Mouse (Mus musculus): ENCODE data around the gene Krtap3-1. TPM values are rescaled to one million over a fixed set of nuclear protein-coding genes. Genes with fewer than 3 reads are reported as not detected.

Krtap3-1 gene
- polyA plus RNA-seq, 1 experiment = not detected

DNA sequence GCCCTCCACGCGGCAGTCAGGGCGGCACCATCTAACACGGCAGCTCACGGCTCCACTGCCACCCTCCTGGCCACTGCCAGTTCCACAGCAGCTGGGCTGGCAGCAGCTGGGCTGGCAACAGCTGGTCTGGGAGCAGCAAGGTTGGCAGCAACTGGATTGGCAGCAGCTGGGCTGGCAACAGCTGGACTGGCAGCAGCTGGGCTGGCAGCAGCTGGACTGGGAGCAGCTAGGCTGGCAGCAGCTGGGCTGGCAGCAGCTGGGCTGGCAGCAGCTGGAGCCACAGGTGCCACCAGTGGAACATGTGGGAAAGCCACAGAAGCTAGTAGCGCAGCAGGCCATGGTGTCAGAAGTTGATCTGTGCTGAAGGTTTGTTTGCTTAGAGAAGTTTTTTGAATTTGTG is 24.6 kb upstream of the Krtap3-1 start, which contains the start of gene Krtap1-3:
Krtap1-3 (minus strand) TSS at position 359 of the 400 bp plus-strand sequence.
- no peak within 1 kb of the TSS for H3K4me3 ChIP-seq (ENCODE audit: insufficient read depth, poor library complexity, severe bottlenecking)
- no peaks in the 10 kb centered on the region for H3K36me3 ChIP-seq (ENCODE audit: control insufficient read depth, insufficient read depth)
- H3ac ChIP-seq (ENCODE audit: control insufficient read depth, insufficient read length, low read depth) = no peak within 1 kb of the TSS
- H3K27me3 ChIP-seq (ENCODE audit: control insufficient read depth, insufficient read depth, insufficient read length) = no peaks in the 10 kb centered on the region
- TF ChIP-seq USF1 (IDR thresholded peaks at IDR 0.05; ENCODE audit: low read depth) (no peak), MAX (IDR thresholded peaks at IDR 0.05) (no peak), MYOD1 (IDR thresholded peaks at IDR 0.05; ENCODE audit: control insufficient read depth, insufficient read length, low read depth) (peak; percentile 96), FOSL1 (IDR thresholded peaks at IDR 0.05; ENCODE audit: insufficient read depth, low read length, poor library complexity, severe bottlenecking) (no peak), MYOG (IDR thresholded peaks at IDR 0.05; ENCODE audit: control insufficient read depth, extremely low read depth, insufficient read length) (no peak), CEBPB (IDR thresholded peaks at IDR 0.05; ENCODE audit: low read depth) (no peak)
- no peaks in the 10 kb centered on the region for H3K79me3 ChIP-seq (ENCODE audit: low read depth)
- H3K79me2 ChIP-seq (ENCODE audit: control insufficient read depth, insufficient read depth) = no peaks in the 10 kb centered on the region

DNA sequence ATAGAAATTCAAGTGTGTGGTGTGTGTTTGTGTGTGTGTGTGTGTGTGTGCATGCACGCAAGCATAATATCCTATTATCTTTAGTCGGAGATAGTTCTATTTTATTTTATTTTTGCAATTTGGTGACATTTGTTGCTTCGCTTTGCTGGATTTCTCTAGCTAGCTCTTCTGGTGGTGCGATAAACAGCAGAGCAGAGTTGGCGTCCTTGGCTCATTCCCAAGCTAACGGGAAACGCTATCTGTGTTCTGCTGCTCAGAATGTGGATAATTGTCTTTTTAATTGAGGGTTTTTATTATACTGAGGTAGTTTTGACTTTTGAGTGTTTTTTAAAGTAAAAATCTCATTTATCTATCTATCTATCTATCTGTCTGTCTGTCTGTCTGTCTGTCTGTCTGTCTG is 18.7 kb upstream of the Krtap3-1 start:
- H3K36me3 ChIP-seq (ENCODE audit: control insufficient read depth, insufficient read depth) = no peaks in the 10 kb centered on the region
- H3K27me3 ChIP-seq (ENCODE audit: control insufficient read depth, insufficient read depth, insufficient read length) = no peaks in the 10 kb centered on the region
- H3K4me3 ChIP-seq (ENCODE audit: insufficient read depth, poor library complexity, severe bottlenecking) = no peak overlapping the region
- H3ac ChIP-seq (ENCODE audit: control insufficient read depth, insufficient read length, low read depth) = no peak overlapping the region
- no peaks in the 10 kb centered on the region for H3K79me2 ChIP-seq (ENCODE audit: control insufficient read depth, insufficient read depth)
- TF ChIP-seq USF1 (IDR thresholded peaks at IDR 0.05; ENCODE audit: low read depth) (no peak), FOSL1 (IDR thresholded peaks at IDR 0.05; ENCODE audit: insufficient read depth, low read length, poor library complexity, severe bottlenecking) (no peak), CEBPB (IDR thresholded peaks at IDR 0.05; ENCODE audit: low read depth) (no peak), MYOD1 (IDR thresholded peaks at IDR 0.05; ENCODE audit: control insufficient read depth, insufficient read length, low read depth) (no peak), MAX (IDR thresholded peaks at IDR 0.05) (no peak), CTCF (IDR thresholded peaks at IDR 0.05; ENCODE audit: control insufficient read depth, insufficient read depth, insufficient read length) (no peak), MYOG (IDR thresholded peaks at IDR 0.05; ENCODE audit: control insufficient read depth, extremely low read depth, insufficient read length) (no peak)
- no peaks in the 10 kb centered on the region for H3K79me3 ChIP-seq (ENCODE audit: low read depth)

DNA sequence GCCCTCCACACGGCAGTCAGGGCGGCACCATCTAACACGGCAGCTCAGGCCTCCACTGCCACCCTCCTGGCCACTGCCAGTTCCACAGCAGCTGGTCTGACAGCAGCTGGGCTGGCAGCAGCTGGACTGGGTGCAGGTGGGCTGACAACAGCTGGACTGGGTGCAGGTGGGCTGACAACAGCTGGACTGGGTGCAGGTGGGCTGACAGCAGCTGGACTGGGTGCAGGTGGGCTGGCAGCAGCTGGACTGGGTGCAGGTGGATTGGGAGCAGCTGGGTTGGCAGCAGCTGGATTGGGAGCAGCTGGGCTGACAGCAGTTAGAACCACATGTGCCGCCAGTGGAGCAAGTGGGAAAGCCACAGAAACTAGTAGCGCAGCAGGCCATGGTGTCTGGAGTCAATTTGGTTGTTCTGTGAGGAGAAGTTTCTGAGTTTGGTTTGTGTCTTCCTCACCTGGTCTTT is 16.8 kb upstream of the Krtap3-1 start, which contains the start of gene Krtap1-4:
Krtap1-4 (minus strand) TSS at position 410 of the 460 bp plus-strand sequence.
- Histone ChIP-seq H3ac (ENCODE audit: control insufficient read depth, insufficient read length, low read depth) (no peak within 1 kb of the TSS), H3K79me2 (ENCODE audit: control insufficient read depth, insufficient read depth) (no peaks in the 10 kb centered on the region), H3K4me3 (ENCODE audit: insufficient read depth, poor library complexity, severe bottlenecking) (no peak within 1 kb of the TSS), H3K36me3 (ENCODE audit: control insufficient read depth, insufficient read depth) (no peaks in the 10 kb centered on the region), H3K27me3 (ENCODE audit: control insufficient read depth, insufficient read depth, insufficient read length) (no peaks in the 10 kb centered on the region), H3K79me3 (ENCODE audit: low read depth) (no peaks in the 10 kb centered on the region)
- TF ChIP-seq CTCF (IDR thresholded peaks at IDR 0.05; ENCODE audit: control insufficient read depth, insufficient read depth, insufficient read length) (no peak), MYOD1 (IDR thresholded peaks at IDR 0.05; ENCODE audit: control insufficient read depth, insufficient read length, low read depth) (peak; percentile 71)

DNA sequence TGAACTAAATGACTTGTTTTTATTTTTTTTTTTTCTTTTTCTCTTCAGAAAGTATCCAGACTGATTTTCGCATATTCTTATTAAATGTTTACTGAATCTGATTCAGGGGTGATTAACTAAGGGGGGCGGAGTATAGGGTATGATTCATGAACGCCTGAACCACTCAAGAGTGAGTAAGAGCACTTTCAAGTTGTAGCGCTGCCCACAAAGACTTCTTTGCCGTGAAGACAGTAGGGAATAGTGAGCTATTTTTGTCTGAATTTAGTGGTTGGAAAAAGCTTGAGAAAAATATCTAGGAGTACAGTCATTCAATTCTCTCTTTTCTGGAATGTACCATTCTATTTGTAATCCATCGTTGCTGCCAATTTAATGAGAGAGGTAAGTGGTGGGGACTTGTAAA is 15.1 kb upstream of the Krtap3-1 start:
- H3ac ChIP-seq (ENCODE audit: control insufficient read depth, insufficient read length, low read depth) = no peak overlapping the region
- TF ChIP-seq USF1 (IDR thresholded peaks at IDR 0.05; ENCODE audit: low read depth) (no peak), FOSL1 (IDR thresholded peaks at IDR 0.05; ENCODE audit: insufficient read depth, low read length, poor library complexity, severe bottlenecking) (peak; percentile 51)

DNA sequence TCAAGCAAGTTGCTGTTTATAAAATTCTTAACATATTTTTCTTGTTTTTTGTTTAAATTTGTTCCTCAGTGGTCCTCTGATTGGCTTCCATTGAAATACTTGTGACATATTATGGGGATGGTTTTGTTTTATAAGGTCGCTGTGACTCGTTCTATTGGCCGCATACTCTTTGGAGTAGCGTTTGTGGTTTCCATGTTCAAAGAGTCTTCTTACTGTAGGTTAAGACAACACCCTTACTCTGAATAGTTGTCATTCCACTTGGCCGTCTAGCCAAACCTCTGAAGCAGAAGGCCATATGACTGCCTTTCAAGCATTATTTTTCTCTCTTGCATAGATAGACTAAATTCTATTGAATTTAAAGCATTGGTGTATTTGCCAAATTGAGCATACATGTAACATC is 14.6 kb upstream of the Krtap3-1 start:
- Histone ChIP-seq H3K27me3 (ENCODE audit: control insufficient read depth, insufficient read depth, insufficient read length) (no peaks in the 10 kb centered on the region), H3K36me3 (ENCODE audit: control insufficient read depth, insufficient read depth) (no peaks in the 10 kb centered on the region), H3K4me3 (ENCODE audit: insufficient read depth, poor library complexity, severe bottlenecking) (no peak overlapping the region), H3ac (ENCODE audit: control insufficient read depth, insufficient read length, low read depth) (no peak overlapping the region), H3K79me3 (ENCODE audit: low read depth) (no peaks in the 10 kb centered on the region), H3K79me2 (ENCODE audit: control insufficient read depth, insufficient read depth) (no peaks in the 10 kb centered on the region)
- TF ChIP-seq FOSL1 (IDR thresholded peaks at IDR 0.05; ENCODE audit: insufficient read depth, low read length, poor library complexity, severe bottlenecking) (no peak), CTCF (IDR thresholded peaks at IDR 0.05; ENCODE audit: control insufficient read depth, insufficient read depth, insufficient read length) (no peak), MAX (IDR thresholded peaks at IDR 0.05) (peak; percentile 23), MYOD1 (IDR thresholded peaks at IDR 0.05; ENCODE audit: control insufficient read depth, insufficient read length, low read depth) (no peak), MYOG (IDR thresholded peaks at IDR 0.05; ENCODE audit: control insufficient read depth, extremely low read depth, insufficient read length) (no peak), CEBPB (IDR thresholded peaks at IDR 0.05; ENCODE audit: low read depth) (no peak), USF1 (IDR thresholded peaks at IDR 0.05; ENCODE audit: low read depth) (no peak)

More for the DNA sequence above, 15.1 kb upstream of the Krtap3-1 start:
- H3K4me3 ChIP-seq (ENCODE audit: insufficient read depth, poor library complexity, severe bottlenecking) = no peak overlapping the region
- H3K36me3 ChIP-seq (ENCODE audit: control insufficient read depth, insufficient read depth) = no peaks in the 10 kb centered on the region
- H3K79me2 ChIP-seq (ENCODE audit: control insufficient read depth, insufficient read depth) = no peaks in the 10 kb centered on the region
- H3K79me3 ChIP-seq (ENCODE audit: low read depth) = no peaks in the 10 kb centered on the region
- H3K27me3 ChIP-seq (ENCODE audit: control insufficient read depth, insufficient read depth, insufficient read length) = no peaks in the 10 kb centered on the region

DNA sequence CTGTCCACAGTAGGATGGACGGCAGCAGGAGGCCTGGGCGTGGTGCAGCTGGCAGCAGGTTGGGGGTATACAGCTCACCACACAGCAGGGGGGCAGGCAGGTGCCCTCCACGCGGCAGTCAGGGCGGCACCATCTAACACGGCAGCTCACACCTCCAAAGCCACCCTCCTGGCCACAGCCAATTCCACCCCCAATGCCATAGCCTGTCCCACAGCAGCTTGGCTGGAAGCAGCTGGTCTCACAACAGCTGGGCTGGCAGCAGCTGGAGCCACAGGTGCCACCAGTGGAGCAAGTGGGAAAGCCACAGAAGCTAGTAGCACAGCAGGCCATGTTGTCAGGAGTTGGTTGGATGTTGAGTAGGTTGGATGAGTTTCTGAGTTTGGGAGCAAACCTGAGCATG is 14.2 kb upstream of the Krtap3-1 start, which contains the start of gene Krtap1-5:
Krtap1-5 (minus strand) TSS at position 381 of the 400 bp plus-strand sequence.
- TF ChIP-seq MYOD1 (IDR thresholded peaks at IDR 0.05; ENCODE audit: control insufficient read depth, insufficient read length, low read depth) (peak; percentile 98), MAX (IDR thresholded peaks at IDR 0.05) (no peak)
- Histone ChIP-seq H3K79me2 (ENCODE audit: control insufficient read depth, insufficient read depth) (no peaks in the 10 kb centered on the region), H3K79me3 (ENCODE audit: low read depth) (no peaks in the 10 kb centered on the region), H3K4me3 (ENCODE audit: insufficient read depth, poor library complexity, severe bottlenecking) (no peak within 1 kb of the TSS), H3K27me3 (ENCODE audit: control insufficient read depth, insufficient read depth, insufficient read length) (no peaks in the 10 kb centered on the region), H3ac (ENCODE audit: control insufficient read depth, insufficient read length, low read depth) (no peak within 1 kb of the TSS), H3K36me3 (ENCODE audit: control insufficient read depth, insufficient read depth) (no peaks in the 10 kb centered on the region)
